Mouse (Mus musculus) CH12.LX (cell line): ENCODE results near the gene Cdk5. TPM values are rescaled to one million over a fixed set of nuclear protein-coding genes. Genes with fewer than 3 reads are reported as not detected.

Experiments used
- DNase-seq: peaks from one replicate; pipeline ENCODE4 v3.0.0-alpha.2; 2013; ENCODE audit errors: extremely low read depth
- H3K27ac ChIP-seq: 2 replicates; pipeline ENCODE4 v1.5.1; 2012; ENCODE audit warnings: low read depth, mild to moderate bottlenecking, control low read depth, moderate library complexity; ENCODE audit not compliant: insufficient read depth
- H3K27me3 ChIP-seq: replicated peaks from 2 replicates; pipeline ENCODE3; 2012; ENCODE audit warnings: inconsistent platforms
- H3K36me3 ChIP-seq, 2 experiments: replicated peaks in 1 of 2; 2 replicates each; pipeline versions ENCODE3 to v1.6.1; 2012; ENCODE audit warnings: inconsistent platforms in 1 of 2, low read length in 1 of 2, mild to moderate bottlenecking in 1 of 2, mixed read lengths in 1 of 2, moderate library complexity in 1 of 2; ENCODE audit not compliant: control insufficient read depth in 1 of 2, insufficient read depth in 1 of 2
- H3K4me1 ChIP-seq, 2 experiments: 2 replicates each; pipeline ENCODE4 v1.6.1; 2012; ENCODE audit warnings: inconsistent platforms in 1 of 2, moderate library complexity in 1 of 2; ENCODE audit not compliant: insufficient read depth in 2 of 2, control insufficient read depth in 1 of 2
- H3K4me2 ChIP-seq: 2 replicates; pipeline ENCODE4 v1.6.1; 2012; ENCODE audit warnings: low read depth, mild to moderate bottlenecking, control low read depth; ENCODE audit not compliant: poor library complexity, insufficient read depth, severe bottlenecking
- H3K4me3 ChIP-seq, 3 experiments: fragments of 150-350 bp in 1 of 3; sonication (generic) in 1 of 3; replicated peaks in 1 of 3; 2 replicates each; pipeline versions ENCODE3 to v1.5.1; 2011 to 2012; ENCODE audit warnings: low read depth in 2 of 3, low read length in 2 of 3, mild to moderate bottlenecking in 2 of 3, moderate library complexity in 2 of 3, control low read depth in 1 of 3, improper control_type of control experiment in 1 of 3, inconsistent platforms in 1 of 3, mixed read lengths in 1 of 3; ENCODE audit not compliant: poor library complexity in 1 of 3
- H3K79me2 ChIP-seq: replicated peaks from 2 replicates; pipeline ENCODE4 v1.6.1; 2012; ENCODE audit warnings: mild to moderate bottlenecking, moderate library complexity; ENCODE audit not compliant: control insufficient read depth, poor library complexity, insufficient read depth, severe bottlenecking; ENCODE audit errors: extremely low read depth
- H3K9ac ChIP-seq: 2 replicates; pipeline ENCODE4 v1.6.1; 2012; ENCODE audit warnings: low read depth, mild to moderate bottlenecking, control low read depth, moderate library complexity; ENCODE audit not compliant: insufficient read depth
- H3K9me3 ChIP-seq: replicated peaks from 2 replicates; pipeline ENCODE3; 2012; ENCODE audit warnings: low read length, inconsistent platforms, mixed read lengths
- BHLHE40 ChIP-seq: IDR thresholded peaks from 2 replicates; pipeline ENCODE4 v1.6.1; 2011; ENCODE audit warnings: mild to moderate bottlenecking, low read depth, low read length, improper control_type of control experiment
- CHD1 ChIP-seq: IDR thresholded peaks from 2 replicates; pipeline ENCODE4 v1.6.1; 2012; ENCODE audit warnings: low read depth, low read length, improper control_type of control experiment, inconsistent platforms
- CTCF ChIP-seq, 2 experiments: IDR thresholded peaks in 1 of 2; conservative IDR thresholded peaks in 1 of 2; 2 replicates each; pipeline ENCODE4 v1.5.1; 2011 to 2012; ENCODE audit warnings: low read depth in 2 of 2, low read length in 2 of 2, improper control_type of control experiment in 1 of 2, inconsistent platforms in 1 of 2, mild to moderate bottlenecking in 1 of 2, moderate library complexity in 1 of 2
- E2F4 ChIP-seq: IDR thresholded peaks from 2 replicates; pipeline ENCODE4 v1.6.1; 2011; ENCODE audit warnings: low read depth, low read length, improper control_type of control experiment; ENCODE audit not compliant: insufficient replicate concordance
- ELF1 ChIP-seq: IDR thresholded peaks from 2 replicates; pipeline ENCODE4 v1.6.1; 2014; ENCODE audit warnings: low read depth, mild to moderate bottlenecking, inconsistent platforms, low read length, improper control_type of control experiment
- EP300 ChIP-seq: IDR thresholded peaks from 2 replicates; pipeline ENCODE4 v1.6.1; 2011; ENCODE audit warnings: low read length, improper control_type of control experiment
- GABPA ChIP-seq: IDR thresholded peaks from 2 replicates; pipeline ENCODE4 v1.6.1; 2012; ENCODE audit warnings: low read depth, low read length, improper control_type of control experiment, inconsistent platforms; ENCODE audit not compliant: insufficient replicate concordance
- HCFC1 ChIP-seq: IDR thresholded peaks from 2 replicates; pipeline ENCODE4 v1.6.1; 2012; ENCODE audit warnings: low read depth, mild to moderate bottlenecking, inconsistent platforms, low read length, improper control_type of control experiment
- JUND ChIP-seq: conservative IDR thresholded peaks from 2 replicates; pipeline ENCODE4 v1.6.1; 2011; ENCODE audit warnings: low read depth, low read length, improper control_type of control experiment
- KAT2A ChIP-seq: IDR thresholded peaks from 2 replicates; pipeline ENCODE4 v1.6.1; 2012; ENCODE audit warnings: low read length, improper control_type of control experiment, inconsistent platforms; ENCODE audit not compliant: insufficient replicate concordance
- MAFK ChIP-seq: IDR thresholded peaks from 2 replicates; pipeline ENCODE4 v1.6.1; 2011; ENCODE audit warnings: low read length, improper control_type of control experiment; ENCODE audit not compliant: insufficient replicate concordance
- MAX ChIP-seq: IDR thresholded peaks from 2 replicates; pipeline ENCODE4 v1.6.1; 2011; ENCODE audit warnings: low read length, improper control_type of control experiment
- MAZ ChIP-seq: IDR thresholded peaks from 2 replicates; pipeline ENCODE4 v1.6.1; 2012; ENCODE audit warnings: low read depth, mild to moderate bottlenecking, inconsistent platforms, low read length, improper control_type of control experiment, moderate library complexity
- MEF2A ChIP-seq: IDR thresholded peaks from 2 replicates; pipeline ENCODE4 v1.6.1; 2014; ENCODE audit warnings: low read depth, mild to moderate bottlenecking, inconsistent platforms, low read length, improper control_type of control experiment, borderline replicate concordance
- MXI1 ChIP-seq: IDR thresholded peaks from 2 replicates; pipeline ENCODE4 v1.6.1; 2011; ENCODE audit warnings: mild to moderate bottlenecking, low read depth, low read length, improper control_type of control experiment
- MYC ChIP-seq: IDR thresholded peaks from 2 replicates; pipeline ENCODE4 v1.6.1; 2011; ENCODE audit warnings: low read depth, mild to moderate bottlenecking, improper control_type of control experiment, low read length
- NELFE ChIP-seq: IDR thresholded peaks from 2 replicates; pipeline ENCODE4 v1.6.1; 2011; ENCODE audit warnings: low read depth, low read length, improper control_type of control experiment
- NRF1 ChIP-seq: IDR thresholded peaks from 2 replicates; pipeline ENCODE4 v1.6.1; 2014; ENCODE audit warnings: low read depth, mild to moderate bottlenecking, inconsistent platforms, low read length, improper control_type of control experiment, moderate library complexity
- PAX5 ChIP-seq: IDR thresholded peaks from 2 replicates; pipeline ENCODE4 v1.6.1; 2012; ENCODE audit warnings: low read length, inconsistent platforms, mixed read lengths
- POLR2A ChIP-seq: IDR thresholded peaks from 2 replicates; pipeline ENCODE4 v1.6.1; 2011; ENCODE audit warnings: low read depth, mild to moderate bottlenecking, improper control_type of control experiment, low read length
- POLR2AphosphoS2 ChIP-seq: IDR thresholded peaks from 2 replicates; pipeline ENCODE4 v1.6.1; 2011; ENCODE audit warnings: low read depth, low read length, improper control_type of control experiment
- RAD21 ChIP-seq: IDR thresholded peaks from 2 replicates; pipeline ENCODE4 v1.6.1; 2011; ENCODE audit warnings: low read depth, mild to moderate bottlenecking, low read length, improper control_type of control experiment, moderate library complexity
- RCOR1 ChIP-seq: conservative IDR thresholded peaks from 2 replicates; pipeline ENCODE4 v1.6.1; 2012; ENCODE audit warnings: low read depth, mild to moderate bottlenecking, inconsistent platforms, low read length, improper control_type of control experiment
- SIN3A ChIP-seq: IDR thresholded peaks from 2 replicates; pipeline ENCODE4 v1.6.1; 2012; ENCODE audit warnings: low read length, improper control_type of control experiment, inconsistent platforms
- SMC3 ChIP-seq: IDR thresholded peaks from 2 replicates; pipeline ENCODE4 v1.6.1; 2011; ENCODE audit warnings: low read depth, low read length, improper control_type of control experiment
- TBP ChIP-seq: conservative IDR thresholded peaks from 2 replicates; pipeline ENCODE4 v1.6.1; 2011; ENCODE audit warnings: low read depth, low read length, improper control_type of control experiment
- UBTF ChIP-seq: IDR thresholded peaks from 2 replicates; pipeline ENCODE4 v1.6.1; 2012; ENCODE audit warnings: low read depth, mild to moderate bottlenecking, inconsistent platforms, low read length, improper control_type of control experiment, moderate library complexity
- USF1 ChIP-seq: IDR thresholded peaks from 2 replicates; pipeline ENCODE4 v1.6.1; 2014; ENCODE audit warnings: low read depth, mild to moderate bottlenecking, inconsistent platforms, low read length, improper control_type of control experiment
- USF2 ChIP-seq: conservative IDR thresholded peaks from 2 replicates; pipeline ENCODE4 v1.6.1; 2011; ENCODE audit warnings: low read depth, low read length, improper control_type of control experiment
- ZC3H11A ChIP-seq: IDR thresholded peaks from 2 replicates; pipeline ENCODE4 v1.6.1; 2012; ENCODE audit warnings: low read depth, mild to moderate bottlenecking, inconsistent platforms, low read length, improper control_type of control experiment
- ZKSCAN1 ChIP-seq: IDR thresholded peaks from 2 replicates; pipeline ENCODE4 v1.6.1; 2012; ENCODE audit warnings: low read depth, inconsistent platforms, low read length, improper control_type of control experiment, borderline replicate concordance
- ZMIZ1 ChIP-seq: IDR thresholded peaks from 2 replicates; pipeline ENCODE4 v1.6.1; 2012; ENCODE audit warnings: low read depth, mild to moderate bottlenecking, inconsistent platforms, low read length, improper control_type of control experiment
- dilution Hi-C: fragments of 300-500 bp; cut with MboI; formaldehyde crosslinking; loops from 2 replicates; pipeline ENCODE4 v1.14.3; 2020; ENCODE audit warnings: low sequenced_read_pairs; ENCODE audit not compliant: extremely low pct_unique_long_range_greater_than_20kb, extremely low pct_ligation_motif_present
- in situ Hi-C: fragments of 300-500 bp; cut with MboI; formaldehyde crosslinking; loops from 3 replicates; pipeline ENCODE4 v1.14.3; 2019; ENCODE audit warnings: low sequenced_read_pairs, low pct_ligation_motif_present, low pct_unique_long_range_greater_than_20kb, mixed read lengths
- polyA plus RNA-seq: library from polyadenylated mRNA; unstranded; fragments of >175 nt; gene quantifications from 2 replicates; pipeline ENCODE4 v1.2.1, GENCODE M21; 2012; ENCODE audit warnings: low read depth; ENCODE audit not compliant: insufficient read length
- total RNA-seq, 2 experiments: library from RNA; depleted of rRNA; stranded (reverse); fragments of 300-350 nt in 1 of 2; fragments of >200 nt in 1 of 2; gene quantifications; 2 replicates each; pipeline ENCODE4 v1.2.3; 2012 to 2014

Cdk5 gene
- total and polyA plus RNA-seq, 3 experiments: 7.4 to 26.6 (median 12.1) TPM

DNA sequence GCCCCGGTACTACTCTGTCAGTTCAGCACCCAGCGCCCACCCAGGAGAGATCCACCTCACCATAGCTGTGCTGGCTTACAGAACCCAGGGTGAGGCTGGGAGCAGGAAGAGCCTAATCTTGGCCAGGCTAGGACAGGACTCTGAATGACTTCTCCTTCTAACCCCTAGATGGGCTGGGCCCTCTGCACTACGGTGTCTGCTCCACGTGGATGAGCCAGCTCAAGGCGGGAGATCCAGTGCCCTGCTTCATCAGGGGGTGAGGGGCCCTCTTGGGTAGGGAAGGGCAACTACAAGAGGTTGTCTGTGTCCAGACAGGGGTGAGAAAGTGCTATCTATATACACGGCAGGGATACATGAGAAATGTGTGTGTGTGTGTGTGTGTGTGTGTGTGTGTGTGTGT is 41.8 kb downstream of the Cdk5 start:
- TF ChIP-seq NRF1: no peak
- no peak for TF ChIP-seq TBP
- TF ChIP-seq MEF2A: no peak
- TF ChIP-seq MAX: no peak
- no peak for TF ChIP-seq CHD1
- no peak for TF ChIP-seq POLR2AphosphoS2
- TF ChIP-seq UBTF: no peak
- no peak for TF ChIP-seq MAFK
- no peak for TF ChIP-seq NELFE
- no peak for TF ChIP-seq SIN3A
- TF ChIP-seq EP300: no peak
- no peak for TF ChIP-seq ZKSCAN1
- no peak for TF ChIP-seq USF2
- TF ChIP-seq USF1: no peak
- no peak for TF ChIP-seq ZMIZ1
- TF ChIP-seq ZC3H11A: no peak
- TF ChIP-seq RAD21: no peak
- no peak for TF ChIP-seq MXI1
- TF ChIP-seq BHLHE40: no peak
- no peak for TF ChIP-seq KAT2A
- dilution Hi-C loops: no loop called here
- no peak overlapping the region for H3K4me2 ChIP-seq
- no peak overlapping the region for H3K4me3 ChIP-seq
- H3K79me2 ChIP-seq: no peaks in the 10 kb centered on the region
- H3K27me3 ChIP-seq: peaks cover 9% of the 10 kb centered on the region
- H3K4me1 ChIP-seq: peaks cover 8 to 22% of the 10 kb centered on the region in 2 experiments
- in situ Hi-C loops: no loop called here
- no peak overlapping the region for H3K9ac ChIP-seq
- no peaks in the 10 kb centered on the region for H3K9me3 ChIP-seq
- H3K36me3 ChIP-seq: no peaks in the 10 kb centered on the region
- no peak for DNase-seq
- H3K27ac ChIP-seq: no peak overlapping the region

DNA sequence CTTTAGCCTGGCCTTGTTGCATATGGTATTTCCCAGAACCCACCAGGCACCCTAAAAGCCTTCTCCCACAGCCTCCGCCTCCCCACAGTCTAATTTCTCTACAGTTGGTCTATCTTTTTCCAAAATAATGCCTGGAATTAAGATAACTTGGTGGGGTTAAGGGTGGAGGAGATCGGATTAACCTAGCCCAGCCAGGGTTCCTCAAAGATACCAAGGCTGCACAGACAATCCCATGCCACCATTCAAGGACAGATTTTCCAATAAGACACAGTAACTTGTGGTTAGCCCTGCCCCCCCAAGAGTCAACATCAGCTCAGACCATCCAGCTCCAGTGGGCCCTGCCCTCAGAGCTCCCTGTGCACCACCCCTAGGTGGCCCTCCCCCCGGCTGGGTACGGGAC is 42.8 kb downstream of the Cdk5 start:
- H3K79me2 ChIP-seq: no peaks in the 10 kb centered on the region
- peaks cover 8 to 22% of the 10 kb centered on the region in 2 experiments for H3K4me1 ChIP-seq
- TF ChIP-seq JUND: no peak
- TF ChIP-seq NRF1: no peak
- TF ChIP-seq CHD1: no peak
- TF ChIP-seq MAX: no peak
- TF ChIP-seq PAX5: no peak
- TF ChIP-seq CTCF (conservative IDR thresholded peaks at IDR 0.05 in 1 of 2, IDR thresholded peaks at IDR 0.05 in 1 of 2; ENCODE audit: low read depth in 2 of 2, low read length in 2 of 2): no peak
- TF ChIP-seq POLR2A: no peak
- no peak for TF ChIP-seq GABPA
- TF ChIP-seq MAZ: no peak
- TF ChIP-seq MYC: no peak
- no peak for TF ChIP-seq E2F4
- no peak for TF ChIP-seq EP300
- TF ChIP-seq HCFC1: no peak
- TF ChIP-seq RCOR1: no peak
- TF ChIP-seq SIN3A: no peak
- TF ChIP-seq RAD21: no peak
- no peak for TF ChIP-seq USF1
- TF ChIP-seq ELF1: no peak
- TF ChIP-seq SMC3: no peak
- no peaks in the 10 kb centered on the region for H3K36me3 ChIP-seq
- H3K9ac ChIP-seq: no peak overlapping the region
- H3K4me2 ChIP-seq: no peak overlapping the region
- dilution Hi-C loops: no loop called here
- H3K27me3 ChIP-seq: peaks cover 13% of the 10 kb centered on the region
- no peaks in the 10 kb centered on the region for H3K9me3 ChIP-seq
- H3K27ac ChIP-seq: no peak overlapping the region
- no peak for DNase-seq
- H3K4me3 ChIP-seq: no peak overlapping the region
- in situ Hi-C loops: no loop called here
